Mouse (Mus musculus) MEL (cell line): ENCODE results near the gene Akirin1.

Experiments used
- CHD2 ChIP-seq: IDR thresholded peaks from 2 replicates; pipeline ENCODE4 v1.6.1; 2011; ENCODE audit warnings: low read length, improper control_type of control experiment
- CTCF ChIP-seq, 3 experiments: IDR thresholded peaks in 2 of 3; conservative IDR thresholded peaks in 1 of 3; 2 replicates each; pipeline ENCODE4 v1.5.1; 2011 to 2012; ENCODE audit warnings: low read length in 3 of 3, low read depth in 2 of 3, mild to moderate bottlenecking in 2 of 3, improper control_type of control experiment in 1 of 3, inconsistent platforms in 1 of 3, mixed read lengths in 1 of 3, moderate library complexity in 1 of 3; ENCODE audit not compliant: control insufficient read depth in 1 of 3, insufficient read depth in 1 of 3, poor library complexity in 1 of 3, severe bottlenecking in 1 of 3
- GATA1 ChIP-seq: IDR thresholded peaks from 2 replicates; pipeline ENCODE4 v1.6.1; 2011; ENCODE audit warnings: low read depth, low read length, improper control_type of control experiment
- MYC ChIP-seq: IDR thresholded peaks from 2 replicates; pipeline ENCODE4 v1.6.1; 2011; ENCODE audit warnings: low read depth, mild to moderate bottlenecking, low read length, improper control_type of control experiment, moderate library complexity
- NELFE ChIP-seq: IDR thresholded peaks from 2 replicates; pipeline ENCODE4 v1.6.1; 2011; ENCODE audit warnings: low read depth, low read length, improper control_type of control experiment
- POLR2A ChIP-seq, 2 experiments: IDR thresholded peaks; 2 replicates each; pipeline ENCODE4 v1.6.1; 2011 to 2012; ENCODE audit warnings: low read length in 2 of 2, mild to moderate bottlenecking in 2 of 2, control low read depth in 1 of 2, improper control_type of control experiment in 1 of 2, low read depth in 1 of 2, moderate library complexity in 1 of 2; ENCODE audit not compliant: control insufficient read depth in 1 of 2, insufficient read depth in 1 of 2, poor library complexity in 1 of 2
- POLR2AphosphoS5 ChIP-seq: IDR thresholded peaks from 2 replicates; pipeline ENCODE4 v1.6.1; 2012; ENCODE audit warnings: low read depth, borderline replicate concordance, mild to moderate bottlenecking, inconsistent platforms, low read length, moderate library complexity, mixed read lengths
- SMC3 ChIP-seq: IDR thresholded peaks from 2 replicates; pipeline ENCODE4 v1.6.1; 2011; ENCODE audit warnings: low read depth, low read length, improper control_type of control experiment
- USF1 ChIP-seq: IDR thresholded peaks from 2 replicates; pipeline ENCODE4 v1.6.1; 2014; ENCODE audit warnings: low read depth, mild to moderate bottlenecking, inconsistent platforms, low read length, improper control_type of control experiment, moderate library complexity

DNA sequence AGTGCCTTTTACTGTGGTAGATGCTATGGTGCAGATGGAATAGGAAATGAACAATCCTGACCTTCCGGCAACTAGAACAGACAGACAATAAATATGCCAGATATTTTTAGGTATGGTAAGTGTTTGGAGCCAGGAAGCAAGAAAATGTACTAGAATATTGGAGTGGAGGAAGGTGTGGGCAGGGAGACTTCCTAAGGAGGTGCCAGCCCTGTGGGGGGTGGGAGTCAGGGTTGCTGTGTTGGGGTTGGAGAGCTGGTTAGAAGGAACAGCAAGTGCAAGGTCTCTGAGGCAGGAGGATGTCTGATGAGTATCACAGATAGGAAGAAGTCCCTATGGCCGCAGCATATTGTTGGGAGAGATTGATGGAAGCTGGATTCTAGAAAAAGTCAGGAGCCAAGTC, 42.5 kb upstream of the Akirin1 start:
- TF ChIP-seq CTCF (IDR thresholded peaks at IDR 0.05 in 2 of 3, conservative IDR thresholded peaks at IDR 0.05 in 1 of 3; ENCODE audit: control insufficient read depth in 1 of 3, insufficient read depth in 1 of 3, low read depth in 2 of 3, low read length in 3 of 3, poor library complexity in 1 of 3, severe bottlenecking in 1 of 3) (no peak), POLR2A (IDR thresholded peaks at IDR 0.05; ENCODE audit: control insufficient read depth in 1 of 2, insufficient read depth in 1 of 2, low read depth in 1 of 2, low read length in 2 of 2, poor library complexity in 1 of 2) (no peak), GATA1 (no peak), MYC (no peak), NELFE (no peak), POLR2AphosphoS5 (no peak), SMC3 (no peak), CHD2 (no peak), USF1 (no peak)
